Mouse (Mus musculus): ENCODE results near the gene Dab1.

Dab1 gene

GRCm38 (mm10) chr4:103619321-103619945 lies at the start of gene Dab1:
TSS of gene Dab1 (plus strand) at chr4:103619359.
- DNase-seq (ENCODE audit: low spot score), result no peak

DNA sequence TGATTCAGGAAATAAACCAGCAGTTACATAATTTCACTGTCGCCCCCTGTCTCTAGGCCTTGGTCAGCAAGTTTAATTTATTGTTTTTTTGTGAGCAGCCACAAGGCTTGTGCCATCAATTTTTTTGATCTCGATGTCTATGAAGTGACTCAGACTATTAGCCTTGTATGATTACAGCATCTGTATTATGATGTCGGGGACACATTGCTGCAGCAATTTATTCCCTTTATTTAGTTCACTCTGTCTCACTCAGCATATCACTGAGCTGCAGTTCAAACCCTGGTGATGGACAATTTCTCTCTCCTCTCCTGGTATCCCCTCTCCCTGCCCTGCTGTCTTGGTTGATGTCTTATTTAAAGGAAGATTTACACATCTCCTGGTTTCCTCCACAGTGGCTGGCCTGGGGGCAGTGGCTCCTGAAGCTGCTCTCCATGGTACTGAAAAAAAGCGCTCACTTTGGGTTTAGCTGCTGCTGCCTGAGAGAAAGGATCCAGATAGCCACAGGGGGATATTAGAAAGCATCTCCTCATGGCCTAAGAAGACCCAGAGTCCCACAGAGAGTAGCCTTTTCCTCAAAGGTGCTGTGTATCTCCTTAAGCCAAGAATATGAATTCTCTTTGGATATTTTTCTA lies 47.3 kb upstream of the Dab1 start:
- DNase-seq (ENCODE audit: low spot score), result no peak

DNA sequence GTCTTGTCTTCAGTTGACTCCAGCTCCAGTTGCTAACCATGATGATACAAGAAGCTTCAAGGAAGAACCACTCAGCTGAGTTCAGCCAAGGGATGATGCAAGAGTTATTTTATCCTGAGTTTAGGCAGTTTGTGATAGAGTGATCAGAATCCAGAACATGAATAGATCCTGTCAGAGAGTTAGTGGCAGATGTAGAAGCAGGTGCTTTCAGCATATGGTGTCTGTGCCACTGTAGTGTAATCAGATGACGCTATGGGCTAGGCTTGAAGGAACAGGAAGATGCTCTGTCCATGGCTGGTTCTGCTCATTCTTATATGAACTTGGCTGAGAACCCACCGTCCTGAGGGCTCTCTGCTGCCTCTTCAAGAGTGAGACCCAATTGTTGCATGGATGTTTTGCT lies 43.6 kb upstream of the Dab1 start:
- DNase-seq (ENCODE audit: low spot score), result no peak

DNA sequence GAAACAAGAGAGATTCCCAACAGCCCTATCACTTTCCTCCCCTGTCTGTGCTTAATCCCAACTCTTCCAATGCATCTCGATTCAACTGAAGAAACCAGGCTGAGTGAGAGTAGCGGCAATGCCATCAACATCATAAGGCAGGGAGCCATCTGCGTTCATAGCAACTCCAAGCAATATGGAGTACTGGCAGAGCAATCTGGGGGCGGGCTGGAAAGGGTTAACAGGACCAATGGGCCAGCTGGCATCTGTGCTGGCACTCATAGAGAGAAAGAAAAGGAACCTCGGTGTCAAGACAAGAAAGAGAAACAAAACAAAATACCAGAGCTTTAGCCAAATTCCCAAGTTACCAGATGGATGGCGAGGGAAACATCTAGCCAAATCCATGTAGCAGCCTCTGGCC lies 42.9 kb upstream of the Dab1 start:
- no peak for DNase-seq (ENCODE audit: low spot score)

DNA sequence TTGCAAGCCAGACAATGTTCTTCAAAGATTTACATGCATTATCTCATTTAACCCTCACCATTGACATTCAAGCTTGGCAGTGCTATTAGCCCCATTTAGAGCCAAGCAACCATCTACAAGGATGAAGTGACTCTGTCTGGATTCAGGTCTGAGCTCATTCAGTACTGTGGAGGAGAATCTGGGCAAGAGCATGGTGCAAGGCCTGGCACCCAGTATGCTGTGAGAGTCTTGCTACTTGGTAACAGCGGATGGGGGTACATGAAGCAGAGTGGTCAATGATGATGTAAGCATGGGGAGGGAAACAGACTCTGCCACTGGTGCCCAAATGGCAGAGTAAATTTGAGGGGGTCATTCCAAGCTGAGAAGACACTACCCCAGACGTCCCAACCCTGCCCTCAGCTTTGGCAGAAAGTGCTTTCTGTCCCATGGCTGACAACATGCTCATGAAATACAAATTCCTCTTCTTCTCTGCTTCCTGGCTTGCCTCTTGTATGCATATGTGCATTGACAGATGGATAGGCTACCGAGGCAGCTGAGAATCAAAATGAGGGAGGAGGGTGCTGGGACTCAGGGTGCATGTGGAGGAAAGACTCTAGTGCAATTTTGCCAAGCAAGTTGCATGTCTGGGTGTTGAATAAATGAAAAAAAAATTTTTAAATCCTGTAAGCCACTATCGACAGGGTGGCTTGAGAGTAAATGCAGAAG lies 41.9 kb upstream of the Dab1 start:
- no peak for DNase-seq (ENCODE audit: low spot score)

DNA sequence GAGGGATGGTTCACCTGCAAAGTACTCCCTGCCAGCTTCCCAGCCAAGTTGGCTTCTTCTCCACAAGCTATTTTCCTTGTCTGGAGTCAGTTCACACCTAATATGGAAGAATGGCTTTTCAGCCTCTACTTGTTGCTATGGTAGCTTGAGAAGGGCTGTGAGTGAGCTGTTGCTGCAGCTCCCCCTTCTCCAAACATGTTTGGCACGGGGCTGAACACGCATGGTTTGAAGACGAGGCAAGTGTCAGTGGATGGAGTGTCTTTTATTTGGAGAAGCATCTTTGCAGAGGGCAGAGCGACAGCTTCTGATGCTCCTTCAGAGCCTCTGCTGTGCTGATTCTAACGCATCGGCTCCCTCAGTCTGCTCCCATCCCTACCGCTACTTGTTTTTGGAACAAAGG lies 41.3 kb upstream of the Dab1 start:
- DNase-seq (ENCODE audit: low spot score), result no peak

- no peak for DNase-seq (ENCODE audit: low spot score)
Measured at GRCm38 (mm10) chr4:103580021-103580420, 39.1 kb upstream of the Dab1 start.

DNA sequence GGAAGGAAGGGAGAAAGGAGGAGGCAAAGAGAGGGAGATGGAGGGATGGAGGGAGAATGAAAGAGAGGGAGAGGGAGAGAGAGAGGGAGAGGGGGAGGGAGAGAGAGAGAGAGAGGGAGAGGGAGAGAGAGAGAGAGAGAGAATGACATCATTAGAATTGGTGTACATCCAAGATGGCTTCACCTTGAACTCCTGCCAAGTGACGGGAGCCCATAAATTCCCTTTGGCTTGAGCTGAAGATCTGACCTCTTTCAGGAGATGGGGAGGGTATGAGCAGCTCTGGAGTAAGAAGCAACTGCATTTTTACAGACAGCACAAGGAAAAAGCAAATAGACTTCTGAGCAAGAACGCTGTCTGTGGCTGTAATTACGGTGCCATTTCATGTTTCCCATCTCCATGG lies 4.1 kb upstream of the Dab1 start:
- no peak for DNase-seq (ENCODE audit: low spot score)

DNA sequence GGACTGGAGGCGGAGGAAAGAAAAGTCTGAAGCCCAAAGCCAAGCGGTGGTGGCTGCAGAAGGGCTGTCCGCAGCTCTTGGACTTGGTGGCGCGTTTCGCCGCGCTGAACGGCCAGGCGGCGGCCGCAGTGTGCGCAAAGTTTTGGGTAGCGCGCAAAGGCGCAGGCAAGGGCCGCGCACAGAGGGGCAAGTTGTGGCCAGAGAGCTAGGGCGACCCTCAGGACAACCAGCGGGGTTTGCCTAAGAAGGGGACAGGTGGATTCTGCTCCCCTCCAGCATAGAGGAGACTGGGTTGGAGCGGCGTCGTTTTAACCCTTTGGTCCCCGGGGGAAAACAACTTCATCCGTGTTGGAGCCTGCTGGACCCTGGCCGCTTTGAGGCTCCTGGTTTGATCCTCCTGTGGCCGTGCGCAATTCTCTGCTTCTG lies 800 bp downstream of the Dab1 start:
- DNase-seq (ENCODE audit: low spot score), result no peak

DNA sequence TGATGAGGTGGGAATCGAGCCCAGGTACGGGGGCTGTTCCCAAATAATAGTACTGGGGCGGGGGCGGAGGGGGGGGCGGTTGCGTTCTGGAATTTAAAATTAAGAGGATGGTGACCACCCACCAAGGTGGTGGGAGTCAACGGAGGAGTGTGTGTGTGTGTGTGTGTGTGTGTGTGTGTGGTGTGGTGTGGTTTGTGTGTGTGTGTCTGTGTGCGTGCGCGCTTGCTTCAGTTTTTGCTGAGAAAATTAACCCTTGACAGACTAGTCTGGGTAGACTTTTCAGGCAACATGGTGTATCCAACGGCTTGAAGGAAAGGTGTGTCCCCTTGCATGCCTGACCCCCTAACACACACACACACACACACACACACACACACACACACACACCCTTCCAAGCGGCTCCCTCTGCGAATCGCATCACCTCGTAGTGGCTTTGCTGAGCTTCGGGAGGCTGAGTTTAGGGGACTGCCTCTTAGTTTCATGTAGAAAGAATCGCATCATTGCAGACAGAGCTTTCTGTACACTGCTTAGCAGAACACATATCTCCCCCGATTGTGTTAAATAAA lies 1.5 kb downstream of the Dab1 start:
- no peak for DNase-seq (ENCODE audit: low spot score)

DNA sequence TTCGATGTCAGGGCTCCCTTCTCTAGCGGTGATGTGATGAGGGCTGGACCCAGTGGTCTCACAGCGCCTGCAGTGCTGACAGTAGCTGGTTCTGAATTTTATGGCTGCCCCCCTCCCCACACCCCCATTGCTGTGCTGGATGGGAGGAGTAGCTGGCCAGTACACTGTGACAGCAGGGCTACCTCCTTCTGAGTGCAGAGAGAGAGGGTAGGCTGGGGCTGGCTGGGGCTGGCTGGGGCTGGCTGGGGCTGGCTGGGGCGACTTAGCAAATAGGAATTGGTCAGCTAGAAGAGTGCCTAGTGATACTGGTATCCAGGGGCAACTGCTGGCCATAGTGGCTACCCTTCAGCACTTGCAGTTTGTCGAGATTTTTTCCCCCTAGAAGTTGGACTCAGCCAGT lies 2.4 kb downstream of the Dab1 start:
- no peak for DNase-seq (ENCODE audit: low spot score)

GRCm38 (mm10) chr4:103630177-103630576 lies 11.0 kb downstream of the Dab1 start:
- DNase-seq (ENCODE audit: low spot score), result no peak

GRCm38 (mm10) chr4:103636168-103636776 lies 17.1 kb downstream of the Dab1 start:
- DNase-seq (ENCODE audit: low spot score), result no peak

DNA sequence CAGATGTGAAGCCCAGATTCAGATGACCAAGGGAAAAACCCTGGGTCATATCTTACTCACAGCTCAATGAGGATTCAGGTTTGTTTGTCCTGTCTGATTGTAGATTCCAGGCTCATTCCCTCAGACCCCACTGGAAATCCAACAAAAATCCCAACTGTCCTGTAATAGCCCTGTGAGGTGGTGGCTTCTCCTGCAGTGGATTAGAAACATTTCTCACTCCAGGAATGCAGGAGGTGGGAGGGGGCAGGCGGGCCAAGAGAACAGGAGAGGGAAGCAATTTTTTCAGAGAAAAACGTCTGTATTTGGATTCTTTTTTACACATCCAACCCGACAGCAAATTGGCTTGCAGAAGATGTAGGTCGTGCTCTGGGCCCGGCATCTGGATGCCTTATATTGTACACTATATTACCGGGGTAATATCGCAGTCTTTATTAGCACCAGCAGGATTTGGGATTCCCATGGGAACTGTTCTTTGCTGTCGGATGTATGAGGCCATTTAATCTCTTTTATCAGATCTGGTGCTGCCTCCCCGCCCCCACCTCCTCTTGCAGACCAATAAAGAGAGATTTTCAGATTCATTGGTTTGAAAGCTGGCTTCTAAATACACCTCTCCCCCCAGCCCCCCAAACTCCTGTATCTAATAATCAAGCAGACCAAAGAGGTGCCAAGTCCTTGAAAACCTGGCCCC lies 29.2 kb downstream of the Dab1 start:
- no peak for DNase-seq (ENCODE audit: low spot score)

DNA sequence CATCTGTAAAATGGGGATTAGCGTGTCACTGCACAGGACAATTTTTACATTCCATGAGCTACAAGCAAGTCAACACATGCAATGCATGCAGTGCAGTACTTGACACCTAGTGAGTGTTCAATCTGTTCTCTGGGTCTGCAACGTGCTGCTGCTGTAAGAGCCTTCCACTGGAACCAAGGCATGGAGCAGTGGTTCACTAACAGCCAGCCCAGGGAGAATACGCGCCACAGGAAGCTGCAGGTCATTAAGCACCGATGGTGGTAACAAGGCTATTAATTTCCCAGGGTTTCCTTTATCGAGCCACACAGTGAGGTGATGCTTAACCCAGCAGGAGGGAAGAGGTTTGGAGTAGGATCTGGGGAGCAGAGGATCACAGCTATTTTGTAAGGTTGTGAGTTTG lies 36.6 kb downstream of the Dab1 start:
- DNase-seq (ENCODE audit: low spot score), result no peak

DNA sequence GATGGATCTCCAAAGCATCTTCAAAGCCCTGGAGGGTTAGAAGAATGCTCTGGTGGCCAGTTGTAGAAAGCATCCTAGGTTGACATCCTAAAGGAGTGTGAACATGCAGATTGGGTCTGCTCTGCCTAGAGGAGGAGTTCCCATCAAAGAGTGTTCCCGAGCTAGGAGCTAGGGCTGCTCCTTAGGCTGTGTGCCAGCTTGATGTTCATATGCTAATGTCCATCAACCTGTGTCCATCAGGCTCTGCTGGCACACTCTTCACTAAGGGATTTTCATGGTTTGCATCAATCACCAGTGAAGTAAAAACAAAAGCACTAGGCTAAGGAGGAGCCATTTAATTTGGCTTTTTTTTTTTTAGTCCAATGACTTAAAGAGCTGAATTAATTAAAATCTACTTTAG lies 42.2 kb downstream of the Dab1 start:
- DNase-seq (ENCODE audit: low spot score), result no peak

DNA sequence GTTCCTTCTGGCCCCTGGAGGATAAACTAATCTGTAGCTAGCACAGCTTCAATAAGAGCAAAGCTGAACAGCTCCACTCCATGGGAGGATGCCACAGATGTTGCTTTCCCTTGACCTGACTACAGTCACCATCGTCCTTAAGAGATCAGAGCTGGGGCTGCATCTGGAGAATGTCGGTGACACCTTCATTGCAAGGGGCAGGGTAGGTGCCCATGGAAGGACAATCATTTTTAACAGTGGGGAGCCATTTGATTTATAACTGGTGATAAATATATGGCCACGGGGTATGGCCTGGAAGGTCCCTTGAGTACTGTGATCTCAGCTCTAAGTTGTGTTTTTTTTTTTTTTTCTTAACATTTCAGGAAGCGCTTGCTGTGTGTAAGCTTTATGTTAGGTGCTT lies 48.3 kb downstream of the Dab1 start:
- DNase-seq (ENCODE audit: low spot score), result no peak

DNA sequence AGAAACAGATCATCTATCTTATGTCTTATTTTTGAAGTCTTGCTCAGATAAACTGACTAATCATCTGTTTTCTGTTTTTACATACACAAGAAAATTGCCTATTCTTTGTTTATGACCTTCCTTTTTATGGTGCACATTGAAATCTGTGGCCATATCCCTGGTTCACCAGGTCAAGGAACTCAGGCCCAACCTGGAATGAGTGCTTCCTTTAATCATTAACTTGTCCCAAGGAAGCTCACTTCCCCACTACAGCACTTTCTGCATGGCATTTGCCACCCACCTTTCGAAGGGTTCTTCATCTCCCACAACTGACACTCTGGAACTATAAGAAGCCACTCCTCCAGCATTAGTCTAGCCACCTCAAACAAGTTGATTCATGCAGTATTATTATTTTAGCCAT lies 58.0 kb downstream of the Dab1 start:
- DNase-seq (ENCODE audit: low spot score), result no peak

- DNase-seq (ENCODE audit: low spot score), result no peak
Measured at GRCm38 (mm10) chr4:103678501-103678900, 59.3 kb downstream of the Dab1 start.

DNA sequence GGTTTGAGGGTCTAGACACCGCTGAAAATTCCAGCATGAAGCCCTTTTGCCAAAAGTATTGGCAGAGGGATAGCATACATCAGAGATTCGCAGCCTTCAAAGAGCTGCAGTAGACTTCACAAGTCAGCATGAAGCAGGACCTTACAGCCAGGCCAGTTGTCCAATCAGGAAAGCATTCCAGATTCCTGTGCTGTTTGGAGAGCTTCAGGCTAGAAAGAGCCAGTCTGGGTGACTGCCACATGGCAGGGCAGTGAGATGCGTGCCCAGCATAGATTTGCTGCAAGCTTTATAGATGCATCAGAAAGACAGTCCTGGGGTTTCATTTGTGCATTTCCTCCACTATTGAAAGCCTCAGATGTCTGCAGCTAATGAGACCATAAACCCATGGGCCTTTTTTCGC lies 66.0 kb downstream of the Dab1 start:
- no peak for DNase-seq (ENCODE audit: low spot score)

- DNase-seq (ENCODE audit: low spot score), result no peak
Measured at GRCm38 (mm10) chr4:103691717-103692116, 72.6 kb downstream of the Dab1 start.

DNA sequence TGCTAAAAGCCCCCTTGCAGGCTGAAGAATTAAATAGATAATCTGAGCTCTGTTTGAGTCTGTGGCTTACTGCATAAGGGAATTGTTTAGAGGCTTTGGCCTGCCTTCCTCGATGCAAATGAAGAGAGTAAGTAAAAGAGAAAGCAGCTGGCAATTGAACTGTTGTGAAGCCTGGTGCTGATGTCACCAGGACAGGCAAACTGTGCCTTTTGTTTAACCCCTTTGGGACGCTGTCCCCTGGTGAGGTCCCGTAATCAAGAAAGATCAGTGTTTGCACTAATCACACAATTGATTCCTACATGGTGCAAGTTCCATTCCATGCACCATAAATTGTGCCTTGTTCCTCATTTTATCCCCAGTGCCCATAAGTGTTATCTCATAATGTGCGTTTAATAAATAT lies 80.6 kb downstream of the Dab1 start:
- DNase-seq (ENCODE audit: low spot score), result no peak

All from c-Kit-positive CD71-positive TER-119-positive erythroid progenitor cells, embryonic 14.5 days (primary cell).